Mouse (Mus musculus) heart, embryonic 16.5 days (tissue): Measurements from ENCODE around the gene Zbtb20. TPM values are rescaled to one million over a fixed set of nuclear protein-coding genes. Genes with fewer than 3 reads are reported as not detected.

ENCODE experiments used
- ATAC-seq: fragments of 200-750 bp; cut with Nextera tagmentation; replicated peaks from 2 replicates; pipeline ENCODE4 v1.8.0; 2017; ENCODE audit warnings: moderate number of reproducible peaks; ENCODE audit not compliant: insufficient read depth, low FRiP score; ENCODE audit errors: extremely low read depth
- H3K27ac ChIP-seq: fragments of 300-500 bp; sonication (generic); 2 replicates; pipeline ENCODE4 v1.5.1; 2014; ENCODE audit warnings: mild to moderate bottlenecking, low read length, control low read depth, moderate library complexity
- H3K27me3 ChIP-seq: fragments of 300-500 bp; sonication (generic); 2 replicates; pipeline ENCODE4 v1.6.1; 2014; ENCODE audit warnings: low read length, mixed read lengths; ENCODE audit not compliant: control insufficient read depth, insufficient read depth
- H3K36me3 ChIP-seq: fragments of 300-500 bp; sonication (generic); 2 replicates; pipeline ENCODE4 v1.6.1; 2014; ENCODE audit not compliant: control insufficient read depth, insufficient read depth
- H3K4me1 ChIP-seq: fragments of 300-500 bp; sonication (generic); 2 replicates; pipeline ENCODE4 v1.6.1; 2014; ENCODE audit warnings: low read length, mixed read lengths; ENCODE audit not compliant: control insufficient read depth, insufficient read depth
- H3K4me2 ChIP-seq: fragments of 300-500 bp; sonication (generic); 2 replicates; pipeline ENCODE4 v1.6.1; 2014; ENCODE audit warnings: low read depth, mild to moderate bottlenecking, control low read depth, low read length
- H3K4me3 ChIP-seq: fragments of 300-500 bp; sonication (generic); 2 replicates; pipeline ENCODE4 v1.5.1; 2014; ENCODE audit warnings: mild to moderate bottlenecking, control low read depth, low read length
- H3K9ac ChIP-seq: fragments of 300-500 bp; sonication (generic); 2 replicates; pipeline ENCODE4 v1.6.1; 2014; ENCODE audit warnings: low read length, control low read depth
- H3K9me3 ChIP-seq: fragments of 300-500 bp; sonication (generic); replicated peaks from 2 replicates; pipeline ENCODE4 v1.6.1; 2016; ENCODE audit warnings: low read length; ENCODE audit not compliant: control insufficient read depth
- WGBS: fragments of 180-500 bp; shearing (Covaris S2); extraction: QIAGEN DNeasy Blood & Tissue Kit; methylation state at CpG from one replicate; pipeline ENCODE4 v1.1.7; 2014; 5-methylcytosine and 5-hydroxymethylcytosine counted together
- polyA plus RNA-seq: library from polyadenylated mRNA; unstranded; fragments of >200 nt; fragmentation: Nextera tagmentation; extraction: Ambion mirVana; gene quantifications from 2 replicates; pipeline ENCODE4 v1.2.1, GENCODE M21; 2015

Gene Zbtb20
- polyA plus RNA-seq, 1 experiment from 2014 or later, result 45.2 TPM

GRCm38 (mm10) chr16:42873942-42874341, 1.7 kb upstream of the Zbtb20 start:
- H3K4me1 ChIP-seq, result no peaks in the 10 kb centered on the region
- no peak overlapping the region for H3K4me3 ChIP-seq
- WGBS, result 64% methylated on average over 3 of the region's 3 CpGs
- peak overlapping the region; percentile 53 for H3K27ac ChIP-seq
- H3K4me2 ChIP-seq, result no peak overlapping the region
- no peaks in the 10 kb centered on the region for H3K27me3 ChIP-seq
- no peak for ATAC-seq
- H3K9ac ChIP-seq, result peak overlapping the region; percentile 29; the same call in 1 of the 2 replicates
- H3K9me3 ChIP-seq, result no peaks in the 10 kb centered on the region
- H3K36me3 ChIP-seq, result no peaks in the 10 kb centered on the region

GRCm38 (mm10) chr16:42874456-42874855, 1.2 kb upstream of the Zbtb20 start:
- Histone ChIP-seq H3K4me3 (peak overlapping the region; percentile 58), H3K27ac (peak overlapping the region; percentile 97), H3K9ac (peak overlapping the region; percentile 77), H3K9me3 (no peaks in the 10 kb centered on the region), H3K36me3 (no peaks in the 10 kb centered on the region), H3K4me2 (peak overlapping the region; percentile 72), H3K4me1 (no peaks in the 10 kb centered on the region), H3K27me3 (no peaks in the 10 kb centered on the region)
- 1% methylated on average over 5 of the region's 5 CpGs for WGBS
- no peak for ATAC-seq

- Histone ChIP-seq H3K27me3 (no peaks in the 10 kb centered on the region), H3K4me3 (peak overlapping the region; percentile 83), H3K9me3 (no peaks in the 10 kb centered on the region), H3K4me2 (peak overlapping the region; percentile 72), H3K27ac (peak overlapping the region; percentile 99), H3K36me3 (no peaks in the 10 kb centered on the region), H3K4me1 (no peaks in the 10 kb centered on the region), H3K9ac (peak overlapping the region; percentile 77)
- ATAC-seq, result peak; percentile 93
- under 1% methylated on average over 54 of the region's 54 CpGs for WGBS
These were observed 500 bp upstream of the Zbtb20 start for GRCm38 (mm10) chr16:42874910-42875851.

- peak overlapping the region; percentile 82 for H3K4me2 ChIP-seq
- peak overlapping the region; percentile 92 for H3K9ac ChIP-seq
- peak overlapping the region; percentile 99 for H3K27ac ChIP-seq
- no peaks in the 10 kb centered on the region for H3K27me3 ChIP-seq
- ATAC-seq, result peak; percentile 50
- no peaks in the 10 kb centered on the region for H3K36me3 ChIP-seq
- no peaks in the 10 kb centered on the region for H3K9me3 ChIP-seq
- under 1% methylated on average over 52 of the region's 62 CpGs for WGBS
- peak overlapping the region; percentile 83 for H3K4me3 ChIP-seq
- no peaks in the 10 kb centered on the region for H3K4me1 ChIP-seq
These were observed 630 bp downstream of the Zbtb20 start for GRCm38 (mm10) chr16:42876021-42877000.

- Histone ChIP-seq H3K4me3 (no peak overlapping the region), H3K27me3 (no peaks in the 10 kb centered on the region), H3K9ac (no peak overlapping the region), H3K9me3 (no peaks in the 10 kb centered on the region), H3K27ac (no peak overlapping the region), H3K4me1 (no peaks in the 10 kb centered on the region), H3K4me2 (no peak overlapping the region), H3K36me3 (no peaks in the 10 kb centered on the region)
- no peak for ATAC-seq
- WGBS, result 80% methylated on average over 3 of the region's 3 CpGs
These were observed 4.4 kb downstream of the Zbtb20 start for GRCm38 (mm10) chr16:42880046-42880445.

GRCm38 (mm10) chr16:42885538-42885937, 9.9 kb downstream of the Zbtb20 start:
- no peak for ATAC-seq
- no peaks in the 10 kb centered on the region for H3K9me3 ChIP-seq
- WGBS, result 52% methylated on average over 2 of the region's 2 CpGs
- no peaks in the 10 kb centered on the region for H3K36me3 ChIP-seq
- H3K4me1 ChIP-seq, result peaks cover 5% of the 10 kb centered on the region; the same call in 1 of the 2 replicates
- H3K4me3 ChIP-seq, result no peak overlapping the region
- H3K27ac ChIP-seq, result no peak overlapping the region
- H3K9ac ChIP-seq, result no peak overlapping the region
- H3K27me3 ChIP-seq, result no peaks in the 10 kb centered on the region
- no peak overlapping the region for H3K4me2 ChIP-seq

- Histone ChIP-seq H3K4me3 (no peak overlapping the region), H3K4me2 (no peak overlapping the region), H3K9me3 (no peaks in the 10 kb centered on the region), H3K27ac (no peak overlapping the region), H3K27me3 (no peaks in the 10 kb centered on the region), H3K9ac (no peak overlapping the region), H3K4me1 (peaks cover 5% of the 10 kb centered on the region; the same call in 1 of the 2 replicates), H3K36me3 (no peaks in the 10 kb centered on the region)
- WGBS, result 82% methylated on average over 7 of the region's 7 CpGs
- ATAC-seq, result no peak
These were observed 10.3 kb downstream of the Zbtb20 start for GRCm38 (mm10) chr16:42885964-42886363.

- Histone ChIP-seq H3K27ac (no peak overlapping the region), H3K9me3 (no peaks in the 10 kb centered on the region), H3K4me1 (no peaks in the 10 kb centered on the region), H3K27me3 (no peaks in the 10 kb centered on the region), H3K9ac (no peak overlapping the region), H3K4me3 (no peak overlapping the region), H3K36me3 (no peaks in the 10 kb centered on the region), H3K4me2 (no peak overlapping the region)
- ATAC-seq, result no peak
- 76% methylated on average over 3 of the region's 3 CpGs for WGBS
These were observed 21.5 kb downstream of the Zbtb20 start for GRCm38 (mm10) chr16:42897125-42897693.
